Mouse (Mus musculus): ENCODE data around the gene Rcl1. TPM values are rescaled to one million over a fixed set of nuclear protein-coding genes. Genes with fewer than 3 reads are reported as not detected.

The Rcl1 gene
- polyA plus RNA-seq (2014; fragmentation: Illumina TruSeq; extraction: RNeasy Lipid Tissue Mini Kit (QIAGEN cat#74804); ENCODE audit: low read depth, low replicate concordance), result 6.0 TPM

GRCm38 (mm10) chr19:29100874-29101542 is at the start of gene Rcl1:
TSS of gene Rcl1 (plus strand) at chr19:29101375.

Other genes with a start within 250 kb of the Rcl1 start
- gene Plpp6, start 137.4 kb upstream of the Rcl1 start, polyA plus RNA-seq (2014; fragmentation: Illumina TruSeq; extraction: RNeasy Lipid Tissue Mini Kit (QIAGEN cat#74804); ENCODE audit: low read depth, low replicate concordance), result 7.7 TPM
- 24.0 TPM for gene 4430402I18Rik, start 133.6 kb upstream of the Rcl1 start, polyA plus RNA-seq (2014; fragmentation: Illumina TruSeq; extraction: RNeasy Lipid Tissue Mini Kit (QIAGEN cat#74804); ENCODE audit: low read depth, low replicate concordance)
- gene Cdc37l1, start 111.0 kb upstream of the Rcl1 start, polyA plus RNA-seq (2014; fragmentation: Illumina TruSeq; extraction: RNeasy Lipid Tissue Mini Kit (QIAGEN cat#74804); ENCODE audit: low read depth, low replicate concordance), result 68.6 TPM
- 110 TPM for gene Ak3, start 53.4 kb upstream of the Rcl1 start, polyA plus RNA-seq (2014; fragmentation: Illumina TruSeq; extraction: RNeasy Lipid Tissue Mini Kit (QIAGEN cat#74804); ENCODE audit: low read depth, low replicate concordance)
- gene Jak2, start 150.5 kb downstream of the Rcl1 start, polyA plus RNA-seq (2014; fragmentation: Illumina TruSeq; extraction: RNeasy Lipid Tissue Mini Kit (QIAGEN cat#74804); ENCODE audit: low read depth, low replicate concordance), result 18.1 TPM
- gene Insl6, start 224.0 kb downstream of the Rcl1 start, polyA plus RNA-seq (2014; fragmentation: Illumina TruSeq; extraction: RNeasy Lipid Tissue Mini Kit (QIAGEN cat#74804); ENCODE audit: low read depth, low replicate concordance), result not detected
- not detected for gene Rln1, start 233.3 kb downstream of the Rcl1 start, polyA plus RNA-seq (2014; fragmentation: Illumina TruSeq; extraction: RNeasy Lipid Tissue Mini Kit (QIAGEN cat#74804); ENCODE audit: low read depth, low replicate concordance)

Measured in heart, adult 10 weeks (tissue).